Mouse (Mus musculus): ENCODE results near the gene Hoxb13. TPM values are rescaled to one million over a fixed set of nuclear protein-coding genes. Genes with fewer than 3 reads are reported as not detected.

Hoxb13 gene
- not detected in 2 replicates for polyA plus RNA-seq (2014; fragmentation: Nextera tagmentation; extraction: Ambion mirVana)

DNA sequence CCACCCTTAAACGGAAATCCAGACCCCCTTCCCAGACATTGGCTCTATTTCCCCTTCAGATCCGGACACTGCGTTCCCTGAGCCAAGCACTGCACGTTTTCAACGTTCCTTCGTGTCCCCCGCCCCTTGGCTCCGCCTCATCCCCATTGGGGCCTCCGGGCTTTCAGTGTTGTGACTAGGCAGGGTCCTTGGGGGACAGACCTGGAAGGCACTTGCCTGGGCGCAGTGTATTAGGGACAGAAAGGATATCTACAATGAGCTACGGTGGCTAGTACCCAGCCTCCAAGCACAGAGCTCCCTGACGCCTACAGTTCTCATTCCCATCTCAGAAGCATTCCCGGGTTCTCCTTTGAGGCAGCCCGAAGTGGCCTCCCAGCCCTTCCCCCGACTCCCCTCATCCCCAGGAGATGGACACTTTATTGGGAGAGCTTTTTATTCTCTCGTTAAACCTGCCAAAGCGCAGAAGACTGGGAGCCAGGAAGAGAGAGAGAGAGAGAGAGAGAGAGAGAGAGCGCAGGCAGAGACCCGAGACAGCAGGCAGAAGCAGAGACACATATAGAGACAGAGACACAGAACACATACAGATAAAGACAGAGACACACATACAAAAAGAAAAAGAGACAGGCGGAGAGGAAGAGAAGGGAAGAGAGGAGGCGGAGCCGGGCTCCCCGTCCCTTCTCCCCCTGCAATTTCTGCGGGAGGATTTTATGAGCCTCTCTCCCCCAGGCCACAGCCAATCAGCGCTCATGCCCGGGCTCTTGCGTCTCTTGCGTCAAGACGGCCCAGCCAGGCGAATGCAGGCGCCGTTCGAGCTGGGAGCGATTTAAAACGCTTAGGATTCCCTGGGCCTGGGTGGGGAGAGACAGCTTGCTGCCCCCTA lies at the start of gene Hoxb13:
Gene Hoxb13 (plus strand): TSS at position 796 of the 880 bp plus-strand sequence.
- ATAC-seq (ENCODE audit: low FRiP score, low TSS enrichment), result no peak
- no peaks in the 10 kb centered on the region for H3K9me3 ChIP-seq (ENCODE audit: control insufficient read depth, low read length)
- peak within 1 kb of the TSS; percentile 26; the same call in 1 of the 2 replicates for H3K4me2 ChIP-seq (replicated peaks; ENCODE audit: low read depth, low read length)
- H3K36me3 ChIP-seq (ENCODE audit: control insufficient read depth, insufficient read depth, low read length), result no peaks in the 10 kb centered on the region
- H3K27me3 ChIP-seq (ENCODE audit: control insufficient read depth, insufficient read depth, low read length), result peaks cover 99% of the 10 kb centered on the region
- H3K9ac ChIP-seq (ENCODE audit: low read depth, low read length), result no peak within 1 kb of the TSS
- H3K27ac ChIP-seq (ENCODE audit: low read depth, low read length), result no peak within 1 kb of the TSS
- H3K4me1 ChIP-seq (ENCODE audit: control insufficient read depth, insufficient read depth, low read length), result 0 out of 2 replicates have a peak, but pooled peaks cover 4% of the 10 kb centered on the region
- 1% methylated on average over 35 of the region's 35 CpGs for WGBS
- H3K4me3 ChIP-seq (ENCODE audit: low read length), result peak within 1 kb of the TSS; percentile 21

DNA sequence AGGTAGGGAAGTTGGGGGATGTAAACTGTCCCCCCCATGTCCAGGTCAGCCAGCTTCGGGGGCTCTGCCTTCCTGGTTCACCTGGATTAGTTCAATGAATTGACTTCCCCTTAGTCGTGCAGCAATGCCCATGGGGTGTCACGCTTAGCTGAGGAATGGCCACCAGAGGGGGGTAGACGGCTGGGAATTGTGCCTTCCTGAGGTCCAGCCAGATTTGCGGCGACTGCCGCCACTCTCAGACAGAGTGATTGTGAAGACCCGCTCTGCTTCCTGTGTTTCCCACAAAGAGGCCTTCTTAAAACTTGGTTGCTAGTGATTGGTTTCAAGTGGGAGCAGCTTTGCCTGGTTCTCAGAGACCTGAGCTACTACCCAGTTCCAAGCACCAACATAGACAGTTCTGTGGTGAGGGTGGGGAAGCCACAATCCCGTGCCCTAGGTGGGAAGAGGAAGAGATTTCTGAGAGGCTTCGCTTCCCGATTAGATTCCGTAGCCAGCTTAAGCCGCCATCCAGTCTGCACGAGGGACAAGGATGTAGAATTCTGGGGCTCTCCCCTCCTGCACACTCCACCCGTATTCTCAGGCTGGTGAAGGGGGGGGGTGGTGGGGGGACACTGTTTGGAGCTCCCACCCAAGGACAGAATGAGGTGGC lies 48.4 kb upstream of the Hoxb13 start:
- Histone ChIP-seq H3K9ac (ENCODE audit: low read depth, low read length) (no peak overlapping the region; the same call in 1 of the 2 replicates), H3K4me3 (ENCODE audit: low read length) (peak overlapping the region; percentile 12), H3K27ac (ENCODE audit: low read depth, low read length) (no peak overlapping the region), H3K36me3 (ENCODE audit: control insufficient read depth, insufficient read depth, low read length) (no peaks in the 10 kb centered on the region), H3K9me3 (ENCODE audit: control insufficient read depth, low read length) (no peaks in the 10 kb centered on the region), H3K27me3 (ENCODE audit: control insufficient read depth, insufficient read depth, low read length) (peaks cover 12% of the 10 kb centered on the region), H3K4me2 (replicated peaks; ENCODE audit: low read depth, low read length) (peak overlapping the region; percentile 35), H3K4me1 (ENCODE audit: control insufficient read depth, insufficient read depth, low read length) (0 out of 2 replicates have a peak, but pooled peaks cover 4% of the 10 kb centered on the region)
- ATAC-seq (ENCODE audit: low FRiP score, low TSS enrichment), result peak; percentile 86
- under 1% methylated on average over 15 of the region's 15 CpGs for WGBS

DNA sequence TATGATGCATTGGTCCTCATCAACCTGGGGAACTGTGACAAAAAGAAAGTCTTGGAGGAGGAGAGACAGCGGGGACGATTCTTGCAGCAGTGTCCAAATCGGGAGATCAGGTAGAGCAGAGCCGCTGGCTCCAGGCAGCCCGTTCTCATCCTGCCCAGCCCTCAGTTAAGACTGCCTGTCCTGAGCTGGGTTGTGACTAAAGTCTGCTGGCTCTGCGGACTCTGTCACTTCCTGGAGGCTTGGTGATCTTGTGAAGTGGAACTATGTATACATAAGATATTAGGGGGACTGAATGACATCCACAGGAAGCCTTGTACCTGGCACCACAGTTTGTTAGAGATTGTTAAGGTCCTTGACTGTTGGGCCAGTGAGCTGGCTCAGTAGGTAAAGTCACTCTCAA lies 46.6 kb upstream of the Hoxb13 start:
- Histone ChIP-seq H3K27ac (ENCODE audit: low read depth, low read length) (no peak overlapping the region), H3K9me3 (ENCODE audit: control insufficient read depth, low read length) (no peaks in the 10 kb centered on the region), H3K4me1 (ENCODE audit: control insufficient read depth, insufficient read depth, low read length) (no peaks in the 10 kb centered on the region), H3K36me3 (ENCODE audit: control insufficient read depth, insufficient read depth, low read length) (no peaks in the 10 kb centered on the region), H3K4me3 (ENCODE audit: low read length) (no peak overlapping the region), H3K4me2 (replicated peaks; ENCODE audit: low read depth, low read length) (no peak overlapping the region), H3K27me3 (ENCODE audit: control insufficient read depth, insufficient read depth, low read length) (peaks cover 12% of the 10 kb centered on the region), H3K9ac (ENCODE audit: low read depth, low read length) (no peak overlapping the region)
- 78% methylated on average over 6 of the region's 6 CpGs for WGBS
- no peak for ATAC-seq (ENCODE audit: low FRiP score, low TSS enrichment)

DNA sequence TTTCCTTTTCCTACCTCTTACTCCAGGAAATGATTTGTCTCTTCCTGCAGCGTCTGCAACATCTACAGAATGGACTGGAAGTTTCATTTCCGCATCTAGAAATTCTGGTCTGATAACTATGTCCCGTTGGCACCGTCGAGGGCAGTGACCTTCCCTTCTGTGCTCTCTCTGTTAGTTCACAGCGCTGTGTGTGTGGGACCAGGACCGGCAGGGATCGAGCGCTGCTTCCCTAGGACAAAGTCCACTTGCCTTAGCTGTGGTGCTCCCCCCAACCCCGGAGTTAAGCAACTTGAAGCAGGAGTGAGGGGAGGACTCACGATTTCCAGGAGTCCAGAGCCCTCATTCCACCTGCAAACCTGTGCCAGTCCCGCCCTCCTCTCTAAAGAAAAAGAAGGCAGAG lies 29.3 kb upstream of the Hoxb13 start:
- Histone ChIP-seq H3K27me3 (ENCODE audit: control insufficient read depth, insufficient read depth, low read length) (peaks cover 58% of the 10 kb centered on the region), H3K36me3 (ENCODE audit: control insufficient read depth, insufficient read depth, low read length) (no peaks in the 10 kb centered on the region), H3K4me2 (replicated peaks; ENCODE audit: low read depth, low read length) (no peak overlapping the region), H3K9me3 (ENCODE audit: control insufficient read depth, low read length) (no peaks in the 10 kb centered on the region), H3K4me3 (ENCODE audit: low read length) (no peak overlapping the region), H3K27ac (ENCODE audit: low read depth, low read length) (no peak overlapping the region), H3K9ac (ENCODE audit: low read depth, low read length) (no peak overlapping the region), H3K4me1 (ENCODE audit: control insufficient read depth, insufficient read depth, low read length) (no peaks in the 10 kb centered on the region)
- 54% methylated on average over 12 of the region's 12 CpGs for WGBS
- ATAC-seq (ENCODE audit: low FRiP score, low TSS enrichment), result no peak

DNA sequence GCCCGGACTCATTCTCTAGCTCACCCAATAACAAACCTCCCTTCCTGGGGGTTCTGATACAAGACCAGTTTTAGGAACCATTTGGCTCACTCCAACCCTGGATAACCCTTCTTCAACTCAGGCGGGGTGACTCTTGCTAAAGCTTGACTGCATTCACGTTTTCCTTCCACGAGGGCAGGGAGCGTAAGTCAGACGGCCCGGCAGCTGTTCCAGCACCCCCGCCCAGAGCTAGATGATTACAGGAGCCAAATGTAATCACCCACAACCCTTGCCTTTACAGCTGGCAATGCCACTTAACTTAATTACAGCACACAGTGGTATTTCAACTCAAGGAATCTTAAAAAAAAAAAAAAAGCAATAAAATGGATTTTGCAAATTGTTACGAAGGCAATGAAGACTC lies 26.0 kb upstream of the Hoxb13 start:
- H3K4me1 ChIP-seq (ENCODE audit: control insufficient read depth, insufficient read depth, low read length), result no peaks in the 10 kb centered on the region
- WGBS, result 10% methylated on average over 9 of the region's 9 CpGs
- no peak overlapping the region for H3K4me3 ChIP-seq (ENCODE audit: low read length)
- H3K36me3 ChIP-seq (ENCODE audit: control insufficient read depth, insufficient read depth, low read length), result no peaks in the 10 kb centered on the region
- H3K27ac ChIP-seq (ENCODE audit: low read depth, low read length), result no peak overlapping the region
- H3K9ac ChIP-seq (ENCODE audit: low read depth, low read length), result no peak overlapping the region
- peaks cover 89% of the 10 kb centered on the region for H3K27me3 ChIP-seq (ENCODE audit: control insufficient read depth, insufficient read depth, low read length)
- ATAC-seq (ENCODE audit: low FRiP score, low TSS enrichment), result no peak
- no peak overlapping the region for H3K4me2 ChIP-seq (replicated peaks; ENCODE audit: low read depth, low read length)
- no peaks in the 10 kb centered on the region for H3K9me3 ChIP-seq (ENCODE audit: control insufficient read depth, low read length)

DNA sequence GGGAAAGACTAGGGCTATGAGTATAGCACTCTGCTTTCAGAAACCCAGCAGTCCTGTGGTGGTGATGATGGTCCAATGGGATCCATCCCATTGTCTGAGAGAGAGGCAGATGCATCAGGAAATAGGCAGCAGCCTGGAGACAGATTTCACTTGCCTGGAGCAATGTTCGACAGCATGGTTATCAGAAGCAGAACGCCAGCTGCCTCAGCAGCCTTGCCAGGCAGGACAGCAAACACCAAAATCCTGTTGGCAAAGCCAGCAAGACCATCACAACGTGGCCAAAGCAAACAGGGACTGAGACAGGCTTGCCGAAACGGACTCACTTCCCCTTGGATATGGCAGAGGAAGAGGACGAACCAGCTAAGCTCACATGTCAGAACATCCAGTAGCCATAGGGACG lies 25.1 kb upstream of the Hoxb13 start:
- no peaks in the 10 kb centered on the region for H3K36me3 ChIP-seq (ENCODE audit: control insufficient read depth, insufficient read depth, low read length)
- no peak overlapping the region for H3K4me2 ChIP-seq (replicated peaks; ENCODE audit: low read depth, low read length)
- H3K9ac ChIP-seq (ENCODE audit: low read depth, low read length), result no peak overlapping the region
- H3K27me3 ChIP-seq (ENCODE audit: control insufficient read depth, insufficient read depth, low read length), result peaks cover 92% of the 10 kb centered on the region
- no peaks in the 10 kb centered on the region for H3K4me1 ChIP-seq (ENCODE audit: control insufficient read depth, insufficient read depth, low read length)
- WGBS, result 14% methylated on average over 7 of the region's 7 CpGs
- no peak overlapping the region for H3K4me3 ChIP-seq (ENCODE audit: low read length)
- no peak for ATAC-seq (ENCODE audit: low FRiP score, low TSS enrichment)
- H3K27ac ChIP-seq (ENCODE audit: low read depth, low read length), result no peak overlapping the region
- H3K9me3 ChIP-seq (ENCODE audit: control insufficient read depth, low read length), result no peaks in the 10 kb centered on the region

DNA sequence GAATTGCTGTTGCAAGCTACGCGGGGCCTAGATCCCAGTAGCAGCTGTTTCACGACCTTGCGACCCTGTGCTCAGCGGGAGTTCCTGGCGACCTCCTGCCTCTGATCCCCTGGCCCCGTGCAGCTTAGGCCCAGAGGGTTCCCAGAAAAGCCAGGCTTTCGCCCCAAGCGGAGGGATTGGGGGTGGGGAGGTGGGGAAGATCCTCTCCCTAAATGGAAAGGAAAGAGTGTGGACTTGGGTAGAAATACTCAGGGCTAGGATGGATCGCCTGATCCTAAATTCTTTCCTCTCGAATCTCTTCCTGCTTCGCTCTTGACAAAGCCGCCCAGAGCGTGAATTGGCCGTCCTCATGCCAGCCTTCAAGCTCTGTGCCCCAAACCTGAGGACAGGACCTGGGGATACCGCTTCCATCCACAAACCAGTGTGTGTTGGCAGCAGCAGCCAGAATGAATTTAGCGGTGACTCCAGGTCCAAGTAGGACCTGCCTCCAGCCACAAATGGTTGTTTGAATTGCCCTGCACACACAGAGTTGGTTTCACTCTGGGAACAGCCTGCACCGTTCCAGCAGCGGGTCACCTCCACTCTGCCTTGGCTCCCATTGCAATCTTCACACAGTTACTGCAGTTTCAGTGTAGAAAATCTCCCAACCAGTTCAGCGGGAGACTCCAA lies 23.3 kb upstream of the Hoxb13 start:
- no peaks in the 10 kb centered on the region for H3K36me3 ChIP-seq (ENCODE audit: control insufficient read depth, insufficient read depth, low read length)
- H3K9ac ChIP-seq (ENCODE audit: low read depth, low read length), result no peak overlapping the region
- H3K27ac ChIP-seq (ENCODE audit: low read depth, low read length), result no peak overlapping the region
- WGBS, result 2% methylated on average over 20 of the region's 20 CpGs
- H3K4me3 ChIP-seq (ENCODE audit: low read length), result no peak overlapping the region
- peaks cover 97% of the 10 kb centered on the region for H3K27me3 ChIP-seq (ENCODE audit: control insufficient read depth, insufficient read depth, low read length)
- H3K4me2 ChIP-seq (replicated peaks; ENCODE audit: low read depth, low read length), result no peak overlapping the region
- ATAC-seq (ENCODE audit: low FRiP score, low TSS enrichment), result no peak
- H3K9me3 ChIP-seq (ENCODE audit: control insufficient read depth, low read length), result no peaks in the 10 kb centered on the region
- no peaks in the 10 kb centered on the region for H3K4me1 ChIP-seq (ENCODE audit: control insufficient read depth, insufficient read depth, low read length)

DNA sequence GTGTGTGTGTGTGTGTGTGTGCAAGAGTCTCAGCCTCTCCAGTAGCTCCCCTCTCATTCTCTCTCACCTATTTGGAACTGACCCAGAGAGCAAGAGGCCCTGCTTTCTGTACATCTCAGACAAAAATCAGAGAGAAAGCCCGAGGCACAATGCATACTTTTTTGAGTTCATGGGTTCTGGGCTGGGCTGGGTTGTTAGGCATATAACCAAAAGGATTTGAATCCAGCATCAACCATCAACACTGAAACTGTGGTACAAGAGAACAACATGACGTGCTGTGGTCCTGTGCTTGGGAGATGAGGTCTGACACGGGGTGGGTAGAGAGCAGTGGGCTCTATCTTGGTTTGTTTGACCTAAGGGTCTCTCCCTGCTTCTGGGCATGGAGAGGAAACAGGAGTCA lies 22.5 kb upstream of the Hoxb13 start:
- no peak overlapping the region for H3K4me3 ChIP-seq (ENCODE audit: low read length)
- no peaks in the 10 kb centered on the region for H3K9me3 ChIP-seq (ENCODE audit: control insufficient read depth, low read length)
- no peaks in the 10 kb centered on the region for H3K36me3 ChIP-seq (ENCODE audit: control insufficient read depth, insufficient read depth, low read length)
- H3K4me2 ChIP-seq (replicated peaks; ENCODE audit: low read depth, low read length), result no peak overlapping the region
- no peak overlapping the region for H3K27ac ChIP-seq (ENCODE audit: low read depth, low read length)
- no peaks in the 10 kb centered on the region for H3K4me1 ChIP-seq (ENCODE audit: control insufficient read depth, insufficient read depth, low read length)
- WGBS, result 6% methylated on average over 3 of the region's 3 CpGs
- peaks cover 99% of the 10 kb centered on the region for H3K27me3 ChIP-seq (ENCODE audit: control insufficient read depth, insufficient read depth, low read length)
- no peak overlapping the region for H3K9ac ChIP-seq (ENCODE audit: low read depth, low read length)
- ATAC-seq (ENCODE audit: low FRiP score, low TSS enrichment), result no peak

Measured in kidney, embryonic 14.5 days (tissue).